Comparison of ENCODE assay signal across 8 mouse cellular contexts in genomic region chr4:148590421-148591170, GRCm38 (mm10). TPM values are rescaled to one million over a fixed set of nuclear protein-coding genes. Genes with fewer than 3 reads are reported as not detected.
DNase-seq lines count a peak whose midpoint lies in the region; ATAC-seq and TF ChIP-seq lines count a peak whose summit lies in the region.

No protein-coding gene starts in this region.

- peaks cover 3% of the 10 kb centered on the region for H3K4me1 ChIP-seq in heart, adult 2 months (ENCODE audit: control insufficient read depth, insufficient read depth, low read length)
- peaks cover 7% of the 10 kb centered on the region for H3K4me1 ChIP-seq in cortical plate, adult 2 months (ENCODE audit: control insufficient read depth, insufficient read depth, low read length)
- H3K4me1 ChIP-seq in hindbrain, embryonic 12.5 days: peaks cover 17% of the 10 kb centered on the region

- H3K79me2 ChIP-seq in heart, adult 2 months (replicated peaks; ENCODE audit: control insufficient read depth, insufficient read depth, low read length): peaks cover 4% of the 10 kb centered on the region; the same call in 1 of the 2 replicates

- H3K4me3 ChIP-seq in heart, adult 2 months: peak overlapping the region; percentile 92
- peak overlapping the region; percentile 85 for H3K4me3 ChIP-seq in cortical plate, adult 2 months (ENCODE audit: insufficient read depth, low read length)
- H3K4me3 ChIP-seq in hindbrain, embryonic 12.5 days: peak overlapping the region; percentile 98

- no peak for TF ChIP-seq POLR2A in heart, adult 2 months (IDR thresholded peaks at IDR 0.05; ENCODE audit: insufficient read depth, low read depth, low read length)
- TF ChIP-seq POLR2A in cortical plate, adult 2 months (IDR thresholded peaks at IDR 0.05; ENCODE audit: extremely low read depth, insufficient read depth, low read length): no peak

- ATAC-seq in hindbrain, embryonic 12.5 days (ENCODE audit: low FRiP score): peak; percentile 9
- ATAC-seq in megakaryocyte progenitor cell, adult 5-6 weeks (replicated peaks; ENCODE audit: poor library complexity): peak; percentile 26

- TF ChIP-seq EP300 in heart, adult 2 months (IDR thresholded peaks at IDR 0.05; ENCODE audit: insufficient read depth, low read depth, low read length): no peak

- WGBS in heart, adult 2 months: 4% methylated on average over 18 of the region's 18 CpGs
- WGBS in hindbrain, embryonic 12.5 days: 6% methylated on average over 18 of the region's 18 CpGs

- TF ChIP-seq CTCF in heart, adult 2 months (IDR thresholded peaks at IDR 0.05): 0 out of 2 replicates have a peak, but pooled peaks have one; percentile 3
- TF ChIP-seq CTCF in cortical plate, adult 2 months (IDR thresholded peaks at IDR 0.05; ENCODE audit: extremely low read depth, insufficient read depth, low read length): no peak

- peak; percentile 17 to 39 for DNase-seq in heart, adult 2 months
- DNase-seq in heart, adult 11 months: no peak
- DNase-seq in CD4-positive helper T cell, adult 2 months (ENCODE audit: low read depth, low spot score): peak; percentile 18
- no peak for DNase-seq in spleen, postnatal 36 days (ENCODE audit: low spot score in 2 of 2)
- no peak for DNase-seq in gastrocnemius, adult 18-20 months (ENCODE audit: low spot score)

- no peaks in the 10 kb centered on the region for H3K27me3 ChIP-seq in heart, adult 2 months (ENCODE audit: control insufficient read depth, insufficient read depth, low read length)
- H3K27me3 ChIP-seq in hindbrain, embryonic 12.5 days: no peaks in the 10 kb centered on the region

- no peaks in the 10 kb centered on the region for H3K9me3 ChIP-seq in hindbrain, embryonic 12.5 days (replicated peaks)

- H3K4me2 ChIP-seq in hindbrain, embryonic 12.5 days (replicated peaks): peak overlapping the region; percentile 94

- peak overlapping the region; percentile 75 for H3K27ac ChIP-seq in heart, adult 2 months
- peak overlapping the region; percentile 8 for H3K27ac ChIP-seq in cortical plate, adult 2 months (ENCODE audit: insufficient read depth, low read length)
- H3K27ac ChIP-seq in hindbrain, embryonic 12.5 days: peak overlapping the region; percentile 82

- no peaks in the 10 kb centered on the region for H3K36me3 ChIP-seq in heart, adult 2 months (ENCODE audit: control insufficient read depth, insufficient read depth, low read length)
- peaks cover 23% of the 10 kb centered on the region for H3K36me3 ChIP-seq in hindbrain, embryonic 12.5 days

- intact Hi-C loops in heart, adult 2 months (cut with DNase I): loop anchor here (2.0 kb wide), 1 partner anchor 32 kb away; the partner anchor contains the start of gene Exosc10

- H3K9ac ChIP-seq in heart, adult 2 months (ENCODE audit: low read depth, low read length): peak overlapping the region; percentile 74
- H3K9ac ChIP-seq in hindbrain, embryonic 12.5 days: peak overlapping the region; percentile 84; the same call in 1 of the 2 replicates

RNA-seq across cellular contexts. Expression of gene Srm, which starts 0.7 kb away (rescaled TPM):
- total RNA-seq in heart, adult 2 months (2021): 10 to 100 TPM; 14.8 to 16.8 TPM
- polyA plus RNA-seq in heart, adult 2 months (2012; rRNA removed): 20.4 and 21.9 TPM in 2 replicates
- 77.7 and 84.4 TPM in 2 replicates for polyA plus RNA-seq in cortical plate, adult 2 months (2012; rRNA removed)
- polyA plus RNA-seq in hindbrain, embryonic 12.5 days (2016; fragmentation: Nextera tagmentation; extraction: Ambion mirVana): 143 and 148 TPM in 2 replicates
- total RNA-seq in megakaryocyte progenitor cell, adult 5-6 weeks (2015): 228 and 250 TPM in 2 replicates
- 55.7 and 60.8 TPM in 2 replicates for total RNA-seq in megakaryocyte progenitor cell, adult 5-6 weeks (2017)
- total RNA-seq in gastrocnemius, adult 18-20 months (2021): 1 to 10 TPM; 8.7 to 9.5 TPM

RNA-seq across cellular contexts. Expression of gene Masp2, which starts 11.8 kb away (rescaled TPM):
- under 1 TPM; 0.29 to 0.52 TPM for total RNA-seq in heart, adult 2 months (2021)
- polyA plus RNA-seq in heart, adult 2 months (2012; rRNA removed): 0.47 and 2.3 TPM in 2 replicates
- 2.4 and 2.7 TPM in 2 replicates for polyA plus RNA-seq in cortical plate, adult 2 months (2012; rRNA removed)
- 0.44 and 0.45 TPM in 2 replicates for polyA plus RNA-seq in hindbrain, embryonic 12.5 days (2016; fragmentation: Nextera tagmentation; extraction: Ambion mirVana)
- total RNA-seq in megakaryocyte progenitor cell, adult 5-6 weeks (2015): not detected in 2 replicates
- 0.04 TPM in 1 of 2 replicates, not detected in the other for total RNA-seq in megakaryocyte progenitor cell, adult 5-6 weeks (2017)
- under 1 TPM; 0.16 to 0.64 TPM for total RNA-seq in gastrocnemius, adult 18-20 months (2021)

RNA-seq across cellular contexts. Expression of gene Exosc10, which starts 32.4 kb away (rescaled TPM):
- 10 to 100 TPM; 38.7 to 39.6 TPM for total RNA-seq in heart, adult 2 months (2021)
- 21.9 and 27.2 TPM in 2 replicates for polyA plus RNA-seq in heart, adult 2 months (2012; rRNA removed)
- 38.4 and 38.5 TPM in 2 replicates for polyA plus RNA-seq in cortical plate, adult 2 months (2012; rRNA removed)
- polyA plus RNA-seq in hindbrain, embryonic 12.5 days (2016; fragmentation: Nextera tagmentation; extraction: Ambion mirVana): 92.3 and 97.6 TPM in 2 replicates
- 63.6 and 70.4 TPM in 2 replicates for total RNA-seq in megakaryocyte progenitor cell, adult 5-6 weeks (2015)
- 57.9 and 59.4 TPM in 2 replicates for total RNA-seq in megakaryocyte progenitor cell, adult 5-6 weeks (2017)
- total RNA-seq in gastrocnemius, adult 18-20 months (2021): 10 to 100 TPM; 19.6 to 20.4 TPM

RNA-seq across cellular contexts. Expression of gene Tardbp, which starts 36.2 kb away (rescaled TPM):
- 100 to 1,000 TPM; 116 to 119 TPM for total RNA-seq in heart, adult 2 months (2021)
- 70.5 and 156 TPM in 2 replicates for polyA plus RNA-seq in heart, adult 2 months (2012; rRNA removed)
- polyA plus RNA-seq in cortical plate, adult 2 months (2012; rRNA removed): 235 and 271 TPM in 2 replicates
- polyA plus RNA-seq in hindbrain, embryonic 12.5 days (2016; fragmentation: Nextera tagmentation; extraction: Ambion mirVana): 333 and 353 TPM in 2 replicates
- total RNA-seq in megakaryocyte progenitor cell, adult 5-6 weeks (2015): 300 and 381 TPM in 2 replicates
- total RNA-seq in megakaryocyte progenitor cell, adult 5-6 weeks (2017): 512 and 640 TPM in 2 replicates
- 100 to 1,000 TPM; 112 to 130 TPM for total RNA-seq in gastrocnemius, adult 18-20 months (2021)

RNA-seq across cellular contexts. Expression of gene Gm572, which starts 52.5 kb away (rescaled TPM):
- total RNA-seq in heart, adult 2 months (2021): 1 to 10 TPM; 4.5 to 5.0 TPM
- 1.9 and 4.1 TPM in 2 replicates for polyA plus RNA-seq in heart, adult 2 months (2012; rRNA removed)
- not detected in 2 replicates for polyA plus RNA-seq in cortical plate, adult 2 months (2012; rRNA removed)
- polyA plus RNA-seq in hindbrain, embryonic 12.5 days (2016; fragmentation: Nextera tagmentation; extraction: Ambion mirVana): not detected in 2 replicates
- total RNA-seq in megakaryocyte progenitor cell, adult 5-6 weeks (2015): not detected in 2 replicates
- total RNA-seq in megakaryocyte progenitor cell, adult 5-6 weeks (2017): not detected in 2 replicates
- total RNA-seq in gastrocnemius, adult 18-20 months (2021): 1 to 10 TPM; 5.8 to 6.3 TPM

Comparison
In these comparisons a context has a peak if more than half of its experiments do, and no peak if none do; other contexts are left out.
1. DNase-seq: peak in heart, adult 2 months (2 of 2) and CD4-positive helper T cell, adult 2 months (single experiment); none in heart, adult 11 months (single experiment), spleen, postnatal 36 days (0 of 2) and gastrocnemius, adult 18-20 months (single experiment).
2. H3K27ac ChIP-seq: peak in every context shown above with its lines; median percentile 82 in hindbrain, embryonic 12.5 days; 75 in heart, adult 2 months; 8 in cortical plate, adult 2 months.
3. Peak in every context shown above with its lines, with median percentiles within 50 percentile points of each other: H3K4me3 ChIP-seq.